Mouse (Mus musculus): ENCODE measurements around the gene Pcnx3. TPM values are rescaled to one million over a fixed set of nuclear protein-coding genes. Genes with fewer than 3 reads are reported as not detected.

Gene Pcnx3
- total and polyA plus RNA-seq, 3 experiments: 17.5 to 40.1 (median 18.6) TPM

GRCm38 (mm10) chr19:5685431-5685830 is 3.3 kb downstream of the Pcnx3 start:
- no peaks in the 10 kb centered on the region for H3K27me3 ChIP-seq (ENCODE audit: control insufficient read depth, insufficient read depth, low read length)
- H3K79me2 ChIP-seq (replicated peaks; ENCODE audit: control insufficient read depth, insufficient read depth, low read length): peaks cover 2% of the 10 kb centered on the region

DNA sequence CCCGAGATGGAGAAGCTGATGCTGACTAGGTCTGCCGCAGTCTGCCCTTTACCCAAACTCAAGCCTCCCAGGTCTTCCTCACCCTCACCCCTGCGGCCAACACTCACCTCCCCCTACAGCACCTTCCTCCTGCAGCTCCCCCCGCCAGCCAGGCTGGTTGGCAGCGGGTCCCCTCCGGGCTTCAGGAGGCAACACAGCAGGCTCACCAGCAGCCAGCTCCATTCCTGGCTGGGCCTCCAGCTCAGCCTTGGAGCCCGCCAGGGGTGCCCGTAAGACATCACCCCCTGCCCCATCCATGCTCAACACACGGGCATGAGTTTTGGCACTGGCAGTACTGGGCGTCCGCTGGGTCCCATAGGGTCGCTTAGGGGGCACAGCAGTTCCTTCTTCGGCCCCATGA is 3.7 kb downstream of the Pcnx3 start:
- Histone ChIP-seq H3K4me3 (no peak overlapping the region), H3K36me3 (ENCODE audit: control insufficient read depth, insufficient read depth, low read length) (no peaks in the 10 kb centered on the region), H3K9ac (ENCODE audit: low read depth, low read length) (no peak overlapping the region), H3K27ac (no peak overlapping the region), H3K79me2 (replicated peaks; ENCODE audit: control insufficient read depth, insufficient read depth, low read length) (no peaks in the 10 kb centered on the region), H3K4me1 (ENCODE audit: control insufficient read depth, insufficient read depth, low read length) (peaks cover 4% of the 10 kb centered on the region; the same call in 1 of the 2 replicates), H3K27me3 (ENCODE audit: control insufficient read depth, insufficient read depth, low read length) (no peaks in the 10 kb centered on the region)
- intact Hi-C loops (cut with DNase I): loop anchor here (5.0 to 10.0 kb wide), 3 partner anchors 38 to 300 kb away; partner anchors contain the start of genes Kat5 and Sart1
- TF ChIP-seq EP300 (IDR thresholded peaks at IDR 0.05; ENCODE audit: insufficient read depth, low read depth, low read length): no peak
- TF ChIP-seq POLR2A (IDR thresholded peaks at IDR 0.05; ENCODE audit: insufficient read depth, low read depth, low read length): no peak
- TF ChIP-seq CTCF (IDR thresholded peaks at IDR 0.05): no peak
- DNase-seq: no peak
- 87% methylated on average over 13 of the region's 13 CpGs for WGBS

More at GRCm38 (mm10) chr19:5685431-5685830, 3.3 kb downstream of the Pcnx3 start:
- no peak overlapping the region for H3K4me3 ChIP-seq
- H3K27ac ChIP-seq: no peak overlapping the region
- TF ChIP-seq POLR2A (IDR thresholded peaks at IDR 0.05; ENCODE audit: insufficient read depth, low read depth, low read length) (no peak), CTCF (IDR thresholded peaks at IDR 0.05) (no peak), EP300 (IDR thresholded peaks at IDR 0.05; ENCODE audit: insufficient read depth, low read depth, low read length) (no peak)
- H3K9ac ChIP-seq (ENCODE audit: low read depth, low read length): no peak overlapping the region
- peaks cover 4% of the 10 kb centered on the region; the same call in 1 of the 2 replicates for H3K4me1 ChIP-seq (ENCODE audit: control insufficient read depth, insufficient read depth, low read length)
- 95% methylated on average over 19 of the region's 19 CpGs for WGBS
- DNase-seq: no peak
- H3K36me3 ChIP-seq (ENCODE audit: control insufficient read depth, insufficient read depth, low read length): no peaks in the 10 kb centered on the region
- intact Hi-C loops (cut with DNase I): loop anchor here (5.0 to 10.0 kb wide), 3 partner anchors 38 to 301 kb away; partner anchors contain the start of genes Kat5 and Sart1

DNA sequence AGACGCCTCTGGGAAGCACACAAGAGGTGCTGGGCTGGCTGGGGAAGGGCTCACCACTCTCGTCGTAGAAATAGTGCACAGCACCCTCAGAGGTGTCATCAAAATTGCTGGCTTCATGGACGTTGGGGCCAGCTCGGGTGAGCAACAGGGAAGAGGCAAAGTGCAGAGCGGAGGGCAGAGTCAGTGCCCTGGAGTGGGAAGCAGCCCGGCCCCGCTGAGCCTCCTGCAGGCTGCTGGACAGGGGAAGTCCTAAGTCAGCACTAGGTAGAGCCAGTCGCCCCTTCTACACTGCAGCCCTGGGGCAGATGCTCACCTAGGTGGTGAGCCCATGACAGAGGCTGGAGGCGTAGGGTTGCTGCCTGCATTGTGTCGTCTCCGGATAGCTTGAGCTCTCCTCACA is 4.5 kb downstream of the Pcnx3 start:
- Histone ChIP-seq H3K9ac (ENCODE audit: low read depth, low read length) (no peak overlapping the region), H3K4me1 (ENCODE audit: control insufficient read depth, insufficient read depth, low read length) (peaks cover 4% of the 10 kb centered on the region; the same call in 1 of the 2 replicates), H3K36me3 (ENCODE audit: control insufficient read depth, insufficient read depth, low read length) (no peaks in the 10 kb centered on the region), H3K79me2 (replicated peaks; ENCODE audit: control insufficient read depth, insufficient read depth, low read length) (no peaks in the 10 kb centered on the region), H3K4me3 (no peak overlapping the region), H3K27ac (no peak overlapping the region), H3K27me3 (ENCODE audit: control insufficient read depth, insufficient read depth, low read length) (no peaks in the 10 kb centered on the region)
- TF ChIP-seq POLR2A (IDR thresholded peaks at IDR 0.05; ENCODE audit: insufficient read depth, low read depth, low read length): no peak
- no peak for TF ChIP-seq CTCF (IDR thresholded peaks at IDR 0.05)
- TF ChIP-seq EP300 (IDR thresholded peaks at IDR 0.05; ENCODE audit: insufficient read depth, low read depth, low read length): no peak
- intact Hi-C loops (cut with DNase I): loop anchor here (10.0 kb wide), 1 partner anchor 299 kb away; the partner anchor contains the start of gene Sart1
- WGBS: 95% methylated on average over 12 of the region's 12 CpGs
- DNase-seq: no peak

DNA sequence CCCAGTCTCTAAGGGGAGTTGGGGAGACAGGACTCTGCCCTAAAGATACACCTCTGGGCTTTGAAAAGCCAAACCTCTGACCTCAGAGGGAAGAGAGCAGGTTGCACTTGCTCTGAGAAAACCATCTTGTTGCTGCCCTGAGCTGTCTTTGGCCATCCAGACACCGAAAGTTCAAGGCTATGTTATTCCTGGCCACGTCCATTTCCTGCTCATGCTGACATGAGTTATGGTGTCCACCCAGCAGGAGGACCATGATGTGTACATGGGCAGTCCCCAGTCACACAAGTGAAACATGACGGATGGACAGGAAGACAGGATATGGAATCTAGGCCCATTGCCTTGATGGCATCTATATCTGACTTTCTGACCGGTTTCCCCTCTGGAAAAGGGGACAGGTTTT is 8.3 kb downstream of the Pcnx3 start:
- H3K27me3 ChIP-seq (ENCODE audit: control insufficient read depth, insufficient read depth, low read length): no peaks in the 10 kb centered on the region
- no peaks in the 10 kb centered on the region for H3K4me1 ChIP-seq (ENCODE audit: control insufficient read depth, insufficient read depth, low read length)
- H3K9ac ChIP-seq (ENCODE audit: low read depth, low read length): no peak overlapping the region
- no peaks in the 10 kb centered on the region for H3K36me3 ChIP-seq (ENCODE audit: control insufficient read depth, insufficient read depth, low read length)
- intact Hi-C loops (cut with DNase I): loop anchor here (10.0 kb wide), 1 partner anchor 296 kb away; the partner anchor contains the start of gene Sart1
- DNase-seq: no peak
- 50% methylated on average over 4 of the region's 4 CpGs for WGBS
- no peaks in the 10 kb centered on the region for H3K79me2 ChIP-seq (replicated peaks; ENCODE audit: control insufficient read depth, insufficient read depth, low read length)
- TF ChIP-seq EP300 (IDR thresholded peaks at IDR 0.05; ENCODE audit: insufficient read depth, low read depth, low read length): no peak
- TF ChIP-seq POLR2A (IDR thresholded peaks at IDR 0.05; ENCODE audit: insufficient read depth, low read depth, low read length): no peak
- TF ChIP-seq CTCF (IDR thresholded peaks at IDR 0.05): no peak
- H3K4me3 ChIP-seq: no peak overlapping the region
- H3K27ac ChIP-seq: no peak overlapping the region

DNA sequence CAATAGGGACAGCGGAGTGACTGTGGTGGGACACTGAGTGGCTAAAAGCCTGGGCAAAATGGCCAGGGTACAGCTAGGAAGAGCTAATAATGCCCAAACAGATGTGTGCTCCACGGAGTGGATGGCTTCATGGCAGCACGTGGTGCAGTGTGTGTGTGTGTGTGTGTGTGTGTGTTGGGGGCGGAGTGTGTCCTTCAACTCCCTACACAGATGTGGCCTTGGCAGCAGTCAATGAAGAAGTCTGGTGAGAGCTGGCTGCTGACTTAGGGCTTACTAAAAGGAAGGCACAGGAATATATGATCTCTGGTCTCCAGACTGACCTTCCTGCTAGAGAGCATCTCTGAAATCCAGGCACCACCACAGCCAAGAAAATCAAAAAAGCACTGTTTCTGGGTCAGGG is 20.3 kb downstream of the Pcnx3 start:
- Histone ChIP-seq H3K36me3 (ENCODE audit: control insufficient read depth, insufficient read depth, low read length) (no peaks in the 10 kb centered on the region), H3K27ac (no peak overlapping the region), H3K4me3 (no peak overlapping the region), H3K4me1 (ENCODE audit: control insufficient read depth, insufficient read depth, low read length) (peaks cover 3% of the 10 kb centered on the region; the same call in 1 of the 2 replicates), H3K9ac (ENCODE audit: low read depth, low read length) (no peak overlapping the region), H3K27me3 (ENCODE audit: control insufficient read depth, insufficient read depth, low read length) (no peaks in the 10 kb centered on the region), H3K79me2 (replicated peaks; ENCODE audit: control insufficient read depth, insufficient read depth, low read length) (no peaks in the 10 kb centered on the region)
- DNase-seq: no peak
- intact Hi-C loops (cut with DNase I): no loop called here
- TF ChIP-seq POLR2A (IDR thresholded peaks at IDR 0.05; ENCODE audit: insufficient read depth, low read depth, low read length) (no peak), EP300 (IDR thresholded peaks at IDR 0.05; ENCODE audit: insufficient read depth, low read depth, low read length) (no peak)
- WGBS: 78% methylated on average over 4 of the region's 4 CpGs

- DNase-seq: no peak
- no peaks in the 10 kb centered on the region for H3K79me2 ChIP-seq (replicated peaks; ENCODE audit: control insufficient read depth, insufficient read depth, low read length)
- intact Hi-C loops (cut with DNase I): no loop called here
- no peaks in the 10 kb centered on the region for H3K36me3 ChIP-seq (ENCODE audit: control insufficient read depth, insufficient read depth, low read length)
- H3K9ac ChIP-seq (ENCODE audit: low read depth, low read length): no peak overlapping the region
- H3K4me1 ChIP-seq (ENCODE audit: control insufficient read depth, insufficient read depth, low read length): peaks cover 10% of the 10 kb centered on the region
- H3K27me3 ChIP-seq (ENCODE audit: control insufficient read depth, insufficient read depth, low read length): no peaks in the 10 kb centered on the region
- H3K4me3 ChIP-seq: no peak overlapping the region
- 90% methylated on average over 18 of the region's 18 CpGs for WGBS
- no peak overlapping the region for H3K27ac ChIP-seq
- TF ChIP-seq EP300 (IDR thresholded peaks at IDR 0.05; ENCODE audit: insufficient read depth, low read depth, low read length) (no peak), CTCF (IDR thresholded peaks at IDR 0.05) (no peak), POLR2A (IDR thresholded peaks at IDR 0.05; ENCODE audit: insufficient read depth, low read depth, low read length) (no peak)
These were observed 22.3 kb downstream of the Pcnx3 start for GRCm38 (mm10) chr19:5666386-5666785.
